Mouse (Mus musculus): ENCODE data around the gene Myof.

Gene Myof

GRCm38 (mm10) chr19:37866994-37867393, 176.4 kb downstream of the Myof start:
- DNase-seq (ENCODE audit: low read depth): no peak

DNA sequence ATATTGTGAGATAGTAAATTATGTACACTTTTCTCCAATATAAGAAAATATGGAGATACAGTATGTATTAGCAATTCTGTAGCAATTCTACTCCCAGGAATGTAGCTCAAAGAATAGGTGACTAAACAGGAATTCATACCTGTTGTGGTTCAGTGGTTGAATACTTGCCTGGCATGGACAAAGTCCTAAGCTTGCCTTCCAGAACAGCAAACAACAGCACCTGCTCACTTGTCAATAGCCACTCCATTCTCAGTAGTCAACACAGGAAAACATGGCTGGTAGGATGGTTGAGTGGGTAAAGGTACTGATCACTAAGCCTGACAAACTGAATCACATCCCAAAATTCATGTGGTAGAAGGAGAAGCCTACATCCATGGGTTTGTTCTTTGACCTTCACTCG, 182.2 kb downstream of the Myof start:
- no peak for DNase-seq (ENCODE audit: low read depth)

GRCm38 (mm10) chr19:37860267-37860666, 183.1 kb downstream of the Myof start:
- DNase-seq (ENCODE audit: low read depth): no peak

- no peak for DNase-seq (ENCODE audit: low read depth)
Observed at GRCm38 (mm10) chr19:37858406-37859081, 184.8 kb downstream of the Myof start.

- DNase-seq (ENCODE audit: low read depth): no peak
Observed at GRCm38 (mm10) chr19:37852056-37852455, 191.3 kb downstream of the Myof start.

- DNase-seq (ENCODE audit: low read depth): no peak
Observed at GRCm38 (mm10) chr19:37851590-37852038, 191.8 kb downstream of the Myof start.

Measured in c-Kit-positive CD71-positive TER-119-negative erythroid progenitor cells, embryonic 14.5 days (primary cell).